Comparison of ENCODE assay signal across 8 mouse cellular contexts in genomic region chr14:79134891-79135334, GRCm38 (mm10).
DNase-seq lines count a peak whose midpoint lies in the region; ATAC-seq and TF ChIP-seq lines count a peak whose summit lies in the region.

No protein-coding gene starts in this region.

- no peak overlapping the region for H3K4me2 ChIP-seq in hindbrain, embryonic 16.5 days (ENCODE audit: low read length)

- TF ChIP-seq POLR2A in cortical plate, adult 2 months (IDR thresholded peaks at IDR 0.05; ENCODE audit: extremely low read depth, insufficient read depth, low read length) = no peak

- WGBS in hindbrain, embryonic 16.5 days = 14% methylated on average over 7 of the region's 7 CpGs
- 12% methylated on average over 7 of the region's 7 CpGs for WGBS in midbrain, embryonic 10.5 days

- peak; percentile 31 for DNase-seq in kidney, adult 18-20 months
- DNase-seq in kidney, adult 9 months = no peak
- DNase-seq in midbrain, embryonic 10.5 days (ENCODE audit: low spot score) = peak; percentile 50
- DNase-seq in thymus, adult 18-20 months = no peak
- no peak for DNase-seq in gastrocnemius, postnatal 4 days (ENCODE audit: low spot score in 2 of 2)
- DNase-seq in urinary bladder, adult 2 months (ENCODE audit: low spot score) = no peak

- peak; percentile 41 for TF ChIP-seq CTCF in cortical plate, adult 2 months (IDR thresholded peaks at IDR 0.05; ENCODE audit: extremely low read depth, insufficient read depth, low read length)

- no peak overlapping the region; the same call in 1 of the 2 replicates for H3K9ac ChIP-seq in hindbrain, embryonic 16.5 days (ENCODE audit: low read depth, low read length)

- no peaks in the 10 kb centered on the region for H3K36me3 ChIP-seq in hindbrain, embryonic 16.5 days (ENCODE audit: control insufficient read depth, insufficient read depth, low read length)
- no peaks in the 10 kb centered on the region for H3K36me3 ChIP-seq in midbrain, embryonic 10.5 days

- H3K27me3 ChIP-seq in hindbrain, embryonic 16.5 days (replicated peaks; ENCODE audit: control insufficient read depth, insufficient read depth, low read length) = no peaks in the 10 kb centered on the region
- H3K27me3 ChIP-seq in midbrain, embryonic 10.5 days (ENCODE audit: low read depth, poor library complexity, severe bottlenecking) = no peaks in the 10 kb centered on the region

- H3K4me3 ChIP-seq in cortical plate, adult 2 months (ENCODE audit: insufficient read depth, low read length) = no peak overlapping the region
- no peak overlapping the region for H3K4me3 ChIP-seq in hindbrain, embryonic 16.5 days (ENCODE audit: low read length)
- H3K4me3 ChIP-seq in midbrain, embryonic 10.5 days = no peak overlapping the region

- H3K4me1 ChIP-seq in cortical plate, adult 2 months (ENCODE audit: control insufficient read depth, insufficient read depth, low read length) = no peaks in the 10 kb centered on the region
- H3K4me1 ChIP-seq in hindbrain, embryonic 16.5 days (ENCODE audit: control insufficient read depth, insufficient read depth, low read depth, low read length) = peaks cover under 1% of the 10 kb centered on the region; the same call in 1 of the 2 replicates
- H3K4me1 ChIP-seq in midbrain, embryonic 10.5 days = peaks cover 13% of the 10 kb centered on the region

- peak; percentile 83 for ATAC-seq in hindbrain, embryonic 16.5 days

- no peaks in the 10 kb centered on the region for H3K9me3 ChIP-seq in hindbrain, embryonic 16.5 days (ENCODE audit: control insufficient read depth, low read length)
- no peaks in the 10 kb centered on the region for H3K9me3 ChIP-seq in midbrain, embryonic 10.5 days (replicated peaks)

- H3K27ac ChIP-seq in cortical plate, adult 2 months (ENCODE audit: insufficient read depth, low read length) = no peak overlapping the region
- 0 out of 2 replicates have a peak overlapping the region, but pooled peaks have one; percentile 17 for H3K27ac ChIP-seq in hindbrain, embryonic 16.5 days (ENCODE audit: low read depth, low read length)
- H3K27ac ChIP-seq in midbrain, embryonic 10.5 days (replicated peaks) = no peak overlapping the region

Comparison
In these comparisons a context has a peak if more than half of its experiments do, and no peak if none do; other contexts are left out.
1. DNase-seq: peak in kidney, adult 18-20 months (single experiment) and midbrain, embryonic 10.5 days (single experiment); none in kidney, adult 9 months (single experiment), thymus, adult 18-20 months (0 of 2), gastrocnemius, postnatal 4 days (0 of 2) and urinary bladder, adult 2 months (single experiment).